Mouse (Mus musculus) midbrain, embryonic 11.5 days (tissue): ENCODE measurements around the gene Lhpp. TPM values are rescaled to one million over a fixed set of nuclear protein-coding genes. Genes with fewer than 3 reads are reported as not detected.

Experiments
- ATAC-seq: fragments of 200-750 bp; cut with Nextera tagmentation; 2 replicates; pipeline ENCODE4 v1.8.0; 2017; ENCODE audit warnings: moderate TSS enrichment, moderate library complexity; ENCODE audit not compliant: low FRiP score
- DNase-seq: peaks from one replicate; pipeline ENCODE4 v3.0.0; 2015; ENCODE audit warnings: low spot score; ENCODE audit errors: missing footprints
- H3K27ac ChIP-seq: fragments of 300-500 bp; sonication (generic); 2 replicates; pipeline ENCODE4 v1.5.1; 2014; ENCODE audit warnings: low read depth, low read length
- H3K27me3 ChIP-seq: fragments of 300-500 bp; sonication (generic); 2 replicates; pipeline ENCODE4 v1.6.1; 2014; ENCODE audit warnings: mild to moderate bottlenecking, low read length, moderate library complexity, mixed read lengths; ENCODE audit not compliant: control insufficient read depth, insufficient read depth
- H3K36me3 ChIP-seq: fragments of 300-500 bp; sonication (generic); 2 replicates; pipeline ENCODE4 v1.6.1; 2014; ENCODE audit warnings: mild to moderate bottlenecking, low read length, moderate library complexity, mixed read lengths; ENCODE audit not compliant: control insufficient read depth, insufficient read depth
- H3K4me1 ChIP-seq: fragments of 300-500 bp; sonication (generic); 2 replicates; pipeline ENCODE4 v1.6.1; 2014; ENCODE audit warnings: low read length; ENCODE audit not compliant: control insufficient read depth, insufficient read depth
- H3K4me2 ChIP-seq: fragments of 300-500 bp; sonication (generic); 2 replicates; pipeline ENCODE4 v1.6.1; 2014; ENCODE audit warnings: mild to moderate bottlenecking, moderate library complexity
- H3K4me3 ChIP-seq: fragments of 300-500 bp; sonication (generic); 2 replicates; pipeline ENCODE4 v1.5.1; 2014; ENCODE audit warnings: low read depth, low read length
- H3K9ac ChIP-seq: fragments of 300-500 bp; sonication (generic); 2 replicates; pipeline ENCODE4 v1.6.1; 2014; ENCODE audit warnings: low read length
- H3K9me3 ChIP-seq: fragments of 300-500 bp; sonication (generic); 2 replicates; pipeline ENCODE4 v1.6.1; 2016; ENCODE audit warnings: low read length; ENCODE audit not compliant: control insufficient read depth
- WGBS: fragments of 180-500 bp; shearing (Covaris S2); extraction: QIAGEN DNeasy Blood & Tissue Kit; methylation state at CpG from one replicate; pipeline ENCODE4 v1.1.7; 2014; 5-methylcytosine and 5-hydroxymethylcytosine counted together
- polyA plus RNA-seq: library from polyadenylated mRNA; unstranded; fragments of >200 nt; fragmentation: Nextera tagmentation; extraction: Ambion mirVana; gene quantifications from 2 replicates; pipeline ENCODE4 v1.2.1, GENCODE M21; 2014

The Lhpp gene
- 18.3 and 20.8 TPM in 2 replicates for polyA plus RNA-seq

DNA sequence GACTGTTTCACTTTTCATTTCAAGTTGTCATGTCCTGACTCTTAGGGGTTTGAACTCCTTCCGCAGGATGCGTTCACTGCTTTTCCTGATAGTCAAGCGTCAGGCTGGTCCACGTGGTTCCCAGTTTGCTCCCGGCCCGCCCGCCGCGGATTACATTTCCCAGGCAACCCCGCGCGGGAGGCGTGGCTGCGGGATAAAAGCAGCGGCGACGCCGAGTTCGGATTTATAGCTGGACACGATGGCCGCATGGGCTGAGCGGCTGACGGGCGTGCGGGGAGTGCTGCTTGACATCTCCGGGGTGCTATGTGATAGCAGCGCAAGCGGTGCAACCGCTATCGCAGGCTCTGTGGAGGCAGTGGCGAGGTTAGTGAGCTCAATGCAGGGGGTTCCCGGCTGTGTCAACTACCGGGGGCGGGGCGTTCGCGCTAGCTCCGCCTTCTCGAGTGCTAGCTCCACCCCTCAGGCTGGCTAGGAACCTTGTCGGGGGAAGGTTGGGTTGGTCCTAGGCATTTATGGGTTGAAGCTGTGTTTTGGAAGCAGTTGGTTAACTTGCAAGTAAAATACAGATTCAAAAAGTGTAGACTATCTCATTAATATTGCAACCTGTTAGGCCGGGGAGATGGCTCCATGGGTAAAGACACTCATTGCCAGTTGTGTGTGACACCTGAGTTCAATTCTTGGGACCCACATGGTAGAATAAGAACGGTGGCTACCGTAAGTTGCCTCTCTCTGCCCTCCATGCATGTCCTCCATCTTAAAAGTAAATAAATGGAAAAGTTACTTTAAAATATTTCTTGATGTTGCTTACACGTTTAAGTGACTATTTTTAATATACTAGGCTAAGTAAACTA is at the start of gene Lhpp:
Lhpp (plus strand) TSS at position 171 of the 851 bp plus-strand sequence.
- Histone ChIP-seq H3K9me3 (no peaks in the 10 kb centered on the region), H3K4me1 (peaks cover 4% of the 10 kb centered on the region; the same call in 1 of the 2 replicates), H3K27ac (no peak within 1 kb of the TSS), H3K4me3 (peak within 1 kb of the TSS; percentile 50), H3K4me2 (peak within 1 kb of the TSS; percentile 72), H3K27me3 (peaks cover 4% of the 10 kb centered on the region), H3K36me3 (no peaks in the 10 kb centered on the region), H3K9ac (peak within 1 kb of the TSS; percentile 67)
- WGBS: 9% methylated on average over 44 of the region's 44 CpGs
- peak; percentile 94 for ATAC-seq
- DNase-seq: peak; percentile 98

DNA sequence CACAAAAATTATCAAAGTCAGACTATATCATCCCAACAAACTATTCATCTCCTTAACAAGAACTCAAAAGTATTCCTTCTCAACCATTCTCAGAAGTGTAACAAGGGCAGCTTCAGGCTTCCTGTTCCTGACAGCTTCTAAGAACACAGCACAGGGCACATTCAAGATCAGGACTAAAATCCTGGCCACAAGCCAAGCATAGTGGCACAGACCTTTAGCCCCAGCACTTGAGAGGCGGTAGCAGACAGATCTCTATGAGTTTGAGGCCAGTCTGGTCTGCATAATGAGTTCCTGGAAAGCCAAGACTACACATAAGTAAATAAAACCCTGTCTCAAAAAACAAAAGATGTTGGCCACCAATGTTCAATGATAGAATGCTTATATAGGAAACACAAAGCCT is 44.6 kb upstream of the Lhpp start:
- H3K36me3 ChIP-seq: peaks cover 5% of the 10 kb centered on the region; the same call in 1 of the 2 replicates
- no peak overlapping the region for H3K9ac ChIP-seq
- no peak overlapping the region for H3K27ac ChIP-seq
- no peaks in the 10 kb centered on the region for H3K4me1 ChIP-seq
- no peak overlapping the region for H3K4me3 ChIP-seq
- WGBS: 73% methylated on average over 1 of the region's 1 CpGs
- H3K4me2 ChIP-seq: no peak overlapping the region
- DNase-seq: no peak
- no peaks in the 10 kb centered on the region for H3K27me3 ChIP-seq
- ATAC-seq: no peak
- no peaks in the 10 kb centered on the region for H3K9me3 ChIP-seq

DNA sequence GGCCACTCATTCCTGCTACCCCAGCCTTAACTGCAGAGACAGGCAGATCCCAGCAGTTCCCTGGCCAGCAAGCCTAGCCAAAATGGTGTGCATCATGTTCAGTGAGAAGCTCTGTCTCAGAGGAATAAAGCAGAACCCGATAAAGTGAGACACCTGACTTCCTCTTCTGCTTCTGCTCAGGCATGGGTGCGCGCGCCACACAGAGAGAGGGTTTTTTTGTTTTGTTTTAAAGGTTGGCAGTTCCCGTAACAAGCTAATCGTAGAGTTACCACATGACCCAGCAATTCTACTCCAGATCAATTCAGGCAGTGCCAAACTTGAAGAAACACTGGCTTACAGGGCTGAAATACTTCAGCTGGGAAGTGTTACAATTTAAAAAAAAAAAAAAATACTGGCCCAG is 41.6 kb upstream of the Lhpp start:
- H3K36me3 ChIP-seq: no peaks in the 10 kb centered on the region
- H3K4me2 ChIP-seq: no peak overlapping the region
- H3K27ac ChIP-seq: no peak overlapping the region
- H3K9ac ChIP-seq: no peak overlapping the region
- H3K4me1 ChIP-seq: peaks cover 4% of the 10 kb centered on the region; the same call in 1 of the 2 replicates
- no peaks in the 10 kb centered on the region for H3K27me3 ChIP-seq
- ATAC-seq (no peak), DNase-seq (no peak)
- 93% methylated on average over 6 of the region's 6 CpGs for WGBS
- no peaks in the 10 kb centered on the region for H3K9me3 ChIP-seq
- no peak overlapping the region for H3K4me3 ChIP-seq

DNA sequence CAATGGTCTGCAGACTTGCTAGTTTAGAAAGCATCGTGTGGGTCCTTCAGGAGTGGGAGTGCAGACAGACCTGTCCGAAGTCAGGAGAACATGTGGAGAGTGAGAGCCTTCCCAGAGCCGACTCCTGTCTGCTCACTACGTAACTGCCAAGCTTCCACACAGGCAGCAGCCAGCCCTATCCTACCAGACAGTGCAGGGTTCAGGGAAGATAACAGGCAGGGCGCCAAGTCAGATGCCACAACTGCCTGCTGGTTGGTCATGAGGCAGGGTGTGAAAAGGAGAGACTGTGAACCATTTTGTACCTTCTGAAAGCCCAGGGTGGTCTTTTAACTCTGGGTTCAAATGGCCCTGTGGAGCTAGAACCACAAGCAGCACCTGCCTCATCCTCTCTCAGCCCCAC is 40.4 kb upstream of the Lhpp start:
- H3K4me2 ChIP-seq: no peak overlapping the region
- no peaks in the 10 kb centered on the region for H3K27me3 ChIP-seq
- H3K36me3 ChIP-seq: no peaks in the 10 kb centered on the region
- WGBS: 88% methylated on average over 5 of the region's 5 CpGs
- no peak for ATAC-seq
- no peak overlapping the region for H3K27ac ChIP-seq
- peaks cover 5% of the 10 kb centered on the region for H3K4me1 ChIP-seq
- H3K9me3 ChIP-seq: no peaks in the 10 kb centered on the region
- H3K4me3 ChIP-seq: no peak overlapping the region
- no peak for DNase-seq
- no peak overlapping the region for H3K9ac ChIP-seq

DNA sequence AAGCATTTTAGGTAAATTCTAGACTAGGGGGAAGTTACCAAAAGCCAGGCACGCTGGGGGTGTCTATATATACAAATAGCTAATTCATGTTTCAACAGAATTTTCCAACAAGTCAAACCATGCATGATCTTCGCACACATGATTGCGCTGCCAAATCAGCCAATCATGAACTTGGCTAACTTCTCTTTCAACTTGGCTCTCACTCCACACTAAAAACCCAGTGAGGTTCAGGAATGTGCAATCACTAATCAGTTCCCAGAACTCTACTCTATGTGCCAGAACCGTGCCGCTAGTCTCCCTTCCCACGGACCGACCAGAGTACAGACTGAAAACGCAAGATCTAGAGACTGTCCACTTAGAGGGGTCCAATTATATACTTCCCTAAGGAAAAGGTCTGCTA is 39.0 kb upstream of the Lhpp start:
- H3K36me3 ChIP-seq: no peaks in the 10 kb centered on the region
- no peak overlapping the region for H3K4me2 ChIP-seq
- H3K27me3 ChIP-seq: no peaks in the 10 kb centered on the region
- H3K9me3 ChIP-seq: no peaks in the 10 kb centered on the region
- no peak overlapping the region for H3K9ac ChIP-seq
- ATAC-seq: no peak
- peaks cover 9% of the 10 kb centered on the region for H3K4me1 ChIP-seq
- WGBS: 93% methylated on average over 8 of the region's 8 CpGs
- no peak overlapping the region for H3K27ac ChIP-seq
- DNase-seq: no peak
- H3K4me3 ChIP-seq: no peak overlapping the region

DNA sequence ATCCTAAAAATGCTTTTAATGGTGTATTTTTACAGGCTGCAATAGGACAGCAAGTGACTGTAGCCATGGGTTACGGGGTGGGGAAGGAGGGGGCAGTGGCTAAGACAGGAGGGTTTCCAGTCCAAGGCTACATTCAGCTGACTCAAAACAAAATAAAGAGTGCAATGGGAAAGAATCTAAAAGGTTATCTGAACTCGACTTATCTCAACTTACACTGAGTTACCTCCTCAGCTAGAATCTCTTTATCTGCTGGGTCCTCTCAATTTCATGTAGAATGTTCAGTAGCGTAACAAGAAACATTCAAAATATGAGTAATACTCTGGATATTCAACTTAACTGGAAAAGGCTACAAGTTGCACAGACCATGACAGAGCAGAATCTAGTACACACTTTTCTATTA is 37.7 kb upstream of the Lhpp start:
- no peak overlapping the region for H3K4me2 ChIP-seq

DNA sequence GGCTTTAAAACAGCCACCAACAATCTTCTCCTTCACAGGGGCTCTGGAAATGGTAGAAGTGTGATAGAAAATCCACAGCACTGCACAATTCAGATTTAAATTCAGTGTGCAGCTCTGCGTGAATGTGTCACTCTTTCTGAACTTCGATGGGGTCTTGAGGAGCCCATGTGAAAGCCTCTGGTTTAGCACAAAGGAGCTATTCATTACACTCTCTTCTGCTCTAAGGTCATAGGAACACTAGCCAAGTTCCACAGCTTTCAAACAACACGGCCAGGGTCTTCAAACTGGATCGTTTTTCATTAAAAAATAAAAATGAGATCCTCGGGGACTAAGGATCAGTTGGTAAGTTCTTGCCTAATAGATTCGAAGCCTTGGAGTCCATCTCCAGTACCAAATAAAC is 37.2 kb upstream of the Lhpp start:
- Histone ChIP-seq H3K27me3 (peaks cover 2% of the 10 kb centered on the region; the same call in 1 of the 2 replicates), H3K9ac (no peak overlapping the region), H3K4me1 (peaks cover 9% of the 10 kb centered on the region), H3K9me3 (no peaks in the 10 kb centered on the region), H3K36me3 (no peaks in the 10 kb centered on the region), H3K4me2 (no peak overlapping the region; the same call in 1 of the 2 replicates), H3K27ac (peak overlapping the region; percentile 42), H3K4me3 (no peak overlapping the region)
- no peak for DNase-seq
- WGBS: 56% methylated on average over 6 of the region's 6 CpGs
- no peak for ATAC-seq

More for the DNA sequence above, 37.7 kb upstream of the Lhpp start:
- Histone ChIP-seq H3K36me3 (no peaks in the 10 kb centered on the region), H3K4me3 (no peak overlapping the region), H3K4me1 (peaks cover 9% of the 10 kb centered on the region), H3K27me3 (peaks cover 2% of the 10 kb centered on the region; the same call in 1 of the 2 replicates), H3K9me3 (no peaks in the 10 kb centered on the region), H3K27ac (no peak overlapping the region), H3K9ac (no peak overlapping the region)
- WGBS: 80% methylated on average over 3 of the region's 3 CpGs
- DNase-seq (no peak), ATAC-seq (no peak)

DNA sequence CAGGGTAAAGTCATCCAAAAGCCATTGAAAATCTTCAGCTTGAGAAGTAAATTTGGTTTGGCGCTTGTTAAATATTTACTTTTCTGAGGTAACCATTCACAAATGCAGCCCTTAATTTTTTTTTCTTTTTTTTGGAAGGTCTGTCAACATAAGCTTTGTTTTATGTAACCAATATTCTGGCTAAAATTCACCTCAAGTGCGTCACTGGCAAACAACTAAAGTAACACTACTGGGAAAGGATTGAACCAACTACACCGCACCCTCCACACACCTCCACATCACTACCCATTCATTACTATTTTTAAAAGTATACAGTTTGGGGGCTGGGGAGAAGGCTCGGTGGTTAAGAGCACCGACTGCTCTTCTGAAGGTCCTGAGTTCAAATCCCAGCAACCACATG is 35.8 kb upstream of the Lhpp start:
- no peak overlapping the region for H3K4me2 ChIP-seq

DNA sequence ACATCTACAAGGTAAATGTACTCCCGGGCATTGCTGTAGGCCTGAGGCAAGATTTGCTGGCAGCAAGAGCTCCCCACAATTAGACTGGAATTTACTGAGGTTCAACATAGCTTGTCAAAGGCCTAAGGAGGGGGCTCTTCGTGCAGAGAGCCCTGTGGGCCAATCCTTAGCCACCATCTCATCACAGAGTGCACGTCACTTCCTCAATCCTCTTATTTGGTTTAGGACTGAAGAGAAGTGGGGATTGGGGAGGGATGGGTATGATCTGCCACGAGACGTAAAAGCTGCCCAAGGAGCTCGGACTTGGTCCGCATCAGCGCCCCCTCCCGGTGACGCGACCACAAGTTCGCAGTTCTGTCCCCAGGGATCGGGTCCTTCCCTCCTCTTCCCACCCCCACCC is 34.8 kb upstream of the Lhpp start:
- peaks cover 2% of the 10 kb centered on the region; the same call in 1 of the 2 replicates for H3K27me3 ChIP-seq
- no peaks in the 10 kb centered on the region for H3K9me3 ChIP-seq
- peak overlapping the region; percentile 83 for H3K4me2 ChIP-seq
- peak overlapping the region; percentile 58 for H3K27ac ChIP-seq
- H3K4me1 ChIP-seq: peaks cover 9% of the 10 kb centered on the region
- DNase-seq: peak; percentile 97
- H3K9ac ChIP-seq: peak overlapping the region; percentile 67
- ATAC-seq: peak; percentile 86
- peak overlapping the region; percentile 73 for H3K4me3 ChIP-seq
- WGBS: under 1% methylated on average over 13 of the region's 13 CpGs
- H3K36me3 ChIP-seq: no peaks in the 10 kb centered on the region

More for the DNA sequence above, 35.8 kb upstream of the Lhpp start:
- Histone ChIP-seq H3K9me3 (no peaks in the 10 kb centered on the region), H3K9ac (no peak overlapping the region), H3K36me3 (no peaks in the 10 kb centered on the region), H3K4me1 (peaks cover 9% of the 10 kb centered on the region), H3K27me3 (peaks cover 2% of the 10 kb centered on the region; the same call in 1 of the 2 replicates), H3K4me3 (no peak overlapping the region), H3K27ac (no peak overlapping the region)
- ATAC-seq (no peak), DNase-seq (no peak)
- WGBS: 96% methylated on average over 5 of the region's 5 CpGs
